Mouse (Mus musculus) heart, adult 2 months (tissue): ENCODE data around the gene Myt1l.

Source experiments
- CTCF ChIP-seq: fragments of 200-600 bp; IDR thresholded peaks from 2 replicates; pipeline ENCODE4 v1.8.1; 2022; ENCODE audit warnings: antibody characterized with exemption, mild to moderate bottlenecking, moderate library complexity
- EP300 ChIP-seq: fragments of 200-500 bp; IDR thresholded peaks from 2 replicates; pipeline ENCODE4 v1.6.1; 2011; ENCODE audit warnings: low read depth, low read length, control low read depth; ENCODE audit not compliant: insufficient read depth
- POLR2A ChIP-seq: fragments of 200-500 bp; IDR thresholded peaks from 2 replicates; pipeline ENCODE4 v1.6.1; 2011; ENCODE audit warnings: mild to moderate bottlenecking, low read depth, low read length, control low read depth; ENCODE audit not compliant: insufficient read depth

GRCm38 (mm10) chr12:29868295-29868694, 340.1 kb downstream of the Myt1l start:
- TF ChIP-seq CTCF (no peak), POLR2A (no peak), EP300 (no peak)
